Mouse (Mus musculus) A20 (cell line): Measurements from ENCODE around the gene Crb3.

Experiments used
- DNase-seq: peaks from one replicate; pipeline ENCODE4 v3.0.0-alpha.2; 2011; ENCODE audit warnings: low read depth, low spot score

Crb3 gene

DNA sequence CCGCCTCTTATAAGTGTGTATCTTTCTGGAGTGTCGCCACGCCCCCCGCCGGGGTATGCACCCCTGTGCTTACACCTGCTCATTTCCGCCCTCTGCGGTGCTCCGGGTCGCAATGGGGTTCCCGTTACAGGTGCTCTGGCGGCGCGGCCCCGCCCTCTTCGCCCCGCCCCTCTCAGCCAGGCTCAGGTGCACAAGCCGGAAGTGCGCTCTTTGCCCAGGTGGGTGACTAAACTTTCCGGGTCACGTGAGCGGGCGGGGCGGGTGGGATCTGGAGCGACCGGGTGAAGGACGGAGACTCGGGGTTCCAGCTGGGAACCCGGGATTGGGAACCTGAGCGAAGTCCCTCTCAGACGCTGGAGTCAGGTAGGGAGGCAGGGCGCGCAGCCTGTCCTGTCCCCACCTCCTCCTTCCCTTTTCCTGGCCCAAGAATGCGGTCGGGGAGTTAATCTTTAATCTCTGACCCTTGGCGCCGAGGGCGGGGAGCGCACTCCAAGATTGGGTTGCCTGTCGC, 3.2 kb downstream of the Crb3 start:
- DNase-seq, result peak; percentile 50

DNA sequence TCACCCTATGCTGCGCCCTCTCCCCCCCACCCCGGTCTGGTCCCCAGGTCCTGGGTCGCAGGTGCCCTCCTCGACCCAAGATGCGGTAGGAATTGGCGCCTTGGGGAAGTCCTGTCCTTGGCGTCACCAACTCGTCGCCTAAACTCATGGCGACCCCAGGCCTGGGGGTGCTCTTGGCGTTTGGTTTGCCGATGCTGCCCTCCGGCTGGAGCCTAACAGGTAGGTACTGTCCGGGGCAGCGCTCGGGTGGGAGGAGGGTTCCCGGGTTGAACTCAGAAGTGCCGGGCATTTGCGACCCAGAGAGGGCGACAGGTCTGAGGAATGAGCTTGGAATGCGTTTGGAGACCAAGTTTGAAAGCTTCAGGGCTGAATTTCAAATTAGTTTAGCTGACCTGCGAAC, 3.6 kb downstream of the Crb3 start:
- DNase-seq, result no peak

DNA sequence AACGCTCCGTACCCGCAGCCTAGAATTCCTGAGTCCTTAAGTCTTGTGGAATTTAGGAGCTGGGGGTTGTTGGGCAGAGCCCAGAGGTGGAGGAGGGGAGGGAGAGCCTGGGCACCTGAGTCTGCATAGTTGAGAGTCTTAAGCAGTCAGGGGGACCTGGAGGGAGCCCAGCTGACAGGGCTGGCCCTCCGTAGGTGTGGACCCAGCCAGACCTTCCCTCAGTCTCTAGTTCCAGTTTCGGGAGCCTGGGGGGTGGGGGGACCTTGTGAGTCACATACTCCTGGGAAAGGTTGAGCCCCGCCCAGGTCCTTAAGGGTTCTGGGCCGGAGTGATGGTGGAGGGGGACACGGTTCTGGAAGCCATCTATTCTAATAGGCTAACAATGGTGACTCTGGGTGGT, 4.1 kb downstream of the Crb3 start:
- DNase-seq, result no peak

DNA sequence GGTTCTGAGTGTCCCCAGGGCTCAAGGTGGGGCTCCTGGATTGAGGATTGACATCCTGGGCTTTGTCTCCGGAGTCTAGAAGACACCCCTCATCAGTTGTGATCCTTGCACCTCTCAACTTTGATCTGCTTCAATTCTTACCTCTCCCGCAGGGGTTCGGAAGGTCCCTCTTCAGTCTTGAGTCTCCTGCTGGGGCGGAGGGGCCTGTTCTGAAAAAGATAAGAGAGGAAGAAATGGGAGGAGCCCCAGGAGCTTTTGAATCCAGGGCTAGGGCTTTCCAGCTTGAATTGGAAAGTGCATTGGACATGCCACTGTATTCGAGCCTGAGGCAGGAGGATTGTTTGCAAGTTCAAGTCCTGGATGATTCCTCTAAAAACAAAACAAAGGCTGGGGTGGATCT, 8.0 kb downstream of the Crb3 start:
- DNase-seq, result no peak

DNA sequence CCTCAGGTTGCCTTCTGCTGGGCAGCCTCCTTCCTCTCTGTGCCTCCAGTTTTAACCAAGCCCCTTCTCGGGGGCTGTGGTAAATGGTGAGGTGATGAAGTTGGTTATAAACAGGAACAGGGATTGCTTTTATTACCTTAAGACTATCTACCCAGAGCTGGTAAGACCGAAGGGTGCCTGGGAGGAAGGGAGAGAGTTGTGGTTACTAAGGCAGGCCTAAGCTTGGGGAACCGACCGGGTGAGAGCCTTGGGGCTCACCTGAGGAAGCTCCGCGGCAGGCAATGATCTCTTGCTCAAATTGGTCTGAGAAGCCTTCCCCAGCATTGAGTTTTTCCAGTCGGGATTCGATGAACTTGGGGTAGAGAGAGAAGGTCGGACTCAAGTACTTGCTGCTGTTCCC, 11.4 kb downstream of the Crb3 start:
- DNase-seq, result no peak

DNA sequence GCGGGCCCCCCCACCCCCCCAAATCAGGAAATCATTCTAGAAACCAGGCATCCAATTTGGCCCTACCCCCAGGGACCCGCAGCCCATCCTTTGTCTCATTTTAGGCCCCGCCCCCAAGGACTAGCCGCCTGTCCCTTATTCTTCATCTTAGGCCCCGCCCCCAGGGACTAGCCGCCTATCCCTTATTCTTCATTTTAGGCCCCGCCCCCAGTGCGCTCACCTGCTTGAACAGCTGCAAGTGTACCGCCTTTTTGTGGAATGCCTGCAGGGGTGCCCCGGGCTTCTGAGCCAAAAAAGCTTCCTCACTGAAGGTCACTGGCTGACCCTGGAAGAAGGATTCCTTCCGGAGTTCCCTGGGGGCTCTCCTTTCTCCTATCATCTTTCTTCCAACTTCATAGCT, 11.8 kb downstream of the Crb3 start:
- no peak for DNase-seq

DNA sequence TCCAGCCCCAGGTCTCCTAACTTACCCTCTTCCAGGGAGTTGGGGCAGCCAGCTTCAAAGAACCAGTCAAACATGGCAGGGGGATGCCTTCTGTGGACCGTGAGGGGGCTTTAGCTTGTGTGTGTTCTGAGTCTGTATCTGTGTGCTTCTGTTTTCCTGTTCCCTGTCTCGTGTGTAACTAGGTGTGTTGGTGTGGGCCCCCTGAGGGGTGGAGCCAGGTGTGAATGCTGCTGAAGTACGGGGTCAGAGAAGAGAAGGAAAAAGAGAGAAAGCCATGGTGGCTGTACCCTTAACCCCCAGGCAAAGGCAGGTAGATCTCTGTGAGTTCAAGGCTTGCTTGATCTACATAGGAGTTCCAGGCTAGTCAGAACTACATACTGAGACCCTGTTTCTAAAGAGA, 18.0 kb downstream of the Crb3 start:
- no peak for DNase-seq

DNA sequence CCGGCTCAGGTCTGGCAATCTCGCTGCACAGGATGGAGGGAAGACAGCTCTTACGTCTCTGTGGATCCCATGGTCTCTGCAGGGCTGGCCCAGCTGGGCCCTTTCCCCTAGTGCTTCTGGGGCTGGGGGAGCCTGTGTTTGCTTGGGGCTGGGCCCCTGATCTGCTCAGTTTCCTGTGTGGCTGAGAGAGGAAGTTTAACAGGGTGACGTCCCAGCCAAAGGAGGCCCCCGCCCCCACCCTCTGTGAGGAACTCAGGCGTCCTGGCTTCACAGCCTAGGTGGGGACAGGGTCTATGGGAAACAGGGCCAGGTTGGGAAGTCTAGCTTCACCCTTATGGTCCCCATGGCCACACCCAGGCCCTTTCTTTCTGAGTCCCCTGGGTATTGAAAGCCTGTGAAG, 19.4 kb downstream of the Crb3 start, which contains the start of gene Dennd1c:
Dennd1c (minus strand) TSS at position 179 of the 400 bp plus-strand sequence.
- peak; percentile 89 for DNase-seq

DNA sequence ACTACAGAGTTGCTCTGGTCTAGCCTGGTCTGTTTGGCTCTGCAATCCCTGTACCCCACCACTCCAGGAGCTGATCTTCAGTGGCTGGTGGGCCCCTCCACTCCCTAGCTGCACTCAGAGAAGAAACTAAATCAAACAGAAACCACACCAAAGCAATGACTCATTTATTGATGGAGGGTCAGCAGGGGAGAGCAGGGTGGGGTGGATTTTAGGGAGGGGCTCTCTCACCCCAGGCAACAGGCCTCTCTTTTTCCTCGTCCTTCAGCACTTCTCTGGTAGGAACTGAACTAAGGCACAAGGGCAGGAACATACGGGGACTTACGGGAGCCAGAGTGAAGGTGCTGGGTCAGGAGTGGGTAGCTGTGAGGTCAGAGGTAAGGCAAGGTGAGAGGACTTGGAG, 21.0 kb downstream of the Crb3 start:
- no peak for DNase-seq

DNA sequence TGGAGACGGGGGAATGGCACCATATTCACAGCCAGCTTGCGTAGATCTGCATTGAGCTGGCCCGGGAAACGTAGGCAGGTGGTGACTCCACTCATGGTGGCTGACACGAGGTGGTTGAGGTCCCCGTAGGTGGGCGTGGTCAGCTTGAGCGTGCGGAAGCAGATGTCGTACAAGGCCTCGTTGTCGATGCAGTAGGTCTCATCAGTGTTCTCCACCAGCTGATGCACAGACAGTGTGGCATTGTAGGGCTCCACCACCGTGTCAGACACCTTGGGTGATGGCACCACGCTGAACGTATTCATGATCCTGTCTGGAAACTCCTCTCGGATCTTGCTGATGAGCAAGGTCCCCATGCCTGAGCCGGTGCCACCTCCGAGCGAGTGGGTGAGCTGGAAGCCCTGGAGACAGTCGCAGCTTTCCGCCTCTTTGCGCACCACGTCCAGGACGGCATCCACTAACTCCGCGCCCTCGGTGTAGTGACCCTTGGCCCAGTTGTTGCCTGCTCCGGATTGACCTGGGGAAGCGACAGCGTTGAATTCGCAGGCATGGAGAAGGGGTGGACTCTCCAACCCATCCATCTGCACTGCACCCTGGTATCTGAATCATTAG, 22.4 kb downstream of the Crb3 start:
- no peak for DNase-seq

DNA sequence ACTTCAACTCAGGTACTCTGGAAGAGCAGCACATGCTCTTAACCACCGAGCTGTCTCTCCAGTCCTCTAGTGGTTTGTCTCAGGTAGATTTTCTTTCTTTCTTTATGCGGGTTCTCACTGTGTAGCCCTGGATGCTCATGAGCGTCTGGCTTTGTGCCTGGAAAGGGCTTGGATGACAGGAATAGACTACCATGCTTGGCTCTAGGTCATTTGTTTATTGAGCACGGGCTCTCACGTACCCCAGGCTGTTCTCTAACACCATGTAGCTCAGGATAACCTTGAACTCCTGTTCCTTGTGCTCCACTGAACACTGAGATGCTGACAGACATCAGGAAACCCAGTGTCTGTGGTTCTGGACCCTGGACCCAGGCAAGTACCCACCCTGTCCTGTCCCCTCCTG, 23.6 kb downstream of the Crb3 start:
- DNase-seq, result no peak

DNA sequence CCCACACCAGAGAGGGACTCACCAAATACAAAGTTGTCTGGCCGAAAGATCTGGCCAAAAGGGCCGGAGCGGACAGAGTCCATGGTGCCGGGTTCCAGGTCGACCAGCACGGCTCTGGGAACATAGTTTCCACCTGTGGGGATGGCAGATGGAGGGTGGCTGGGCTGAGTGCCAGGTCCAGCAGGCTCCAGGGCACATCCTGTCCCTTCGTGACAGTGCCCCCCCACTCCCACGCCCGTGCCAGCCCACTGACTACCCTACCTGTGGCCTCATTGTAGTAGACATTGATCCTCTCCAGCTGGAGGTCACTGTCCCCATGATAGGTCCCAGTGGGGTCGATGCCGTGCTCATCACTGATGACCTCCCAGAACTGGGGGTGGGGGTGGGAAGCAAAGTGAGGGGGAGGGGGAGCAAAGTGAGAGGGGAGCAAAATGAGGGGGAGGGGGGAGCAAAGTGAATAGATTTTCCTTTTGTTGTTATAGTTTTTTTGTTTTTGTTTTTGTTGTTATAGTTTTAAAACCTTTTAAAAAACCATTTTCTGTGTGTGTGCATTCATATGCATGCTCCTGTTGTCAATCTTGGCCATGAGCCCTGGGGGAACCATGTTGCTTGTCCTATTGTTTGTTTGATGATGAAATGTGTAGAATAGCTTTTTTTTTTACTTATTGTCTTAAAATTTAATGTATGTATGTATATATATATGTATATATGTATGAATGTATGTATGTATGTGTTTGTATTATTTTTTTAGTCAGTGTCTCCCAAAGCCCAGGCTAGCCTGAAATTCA, 27.3 kb downstream of the Crb3 start:
- DNase-seq, result no peak

DNA sequence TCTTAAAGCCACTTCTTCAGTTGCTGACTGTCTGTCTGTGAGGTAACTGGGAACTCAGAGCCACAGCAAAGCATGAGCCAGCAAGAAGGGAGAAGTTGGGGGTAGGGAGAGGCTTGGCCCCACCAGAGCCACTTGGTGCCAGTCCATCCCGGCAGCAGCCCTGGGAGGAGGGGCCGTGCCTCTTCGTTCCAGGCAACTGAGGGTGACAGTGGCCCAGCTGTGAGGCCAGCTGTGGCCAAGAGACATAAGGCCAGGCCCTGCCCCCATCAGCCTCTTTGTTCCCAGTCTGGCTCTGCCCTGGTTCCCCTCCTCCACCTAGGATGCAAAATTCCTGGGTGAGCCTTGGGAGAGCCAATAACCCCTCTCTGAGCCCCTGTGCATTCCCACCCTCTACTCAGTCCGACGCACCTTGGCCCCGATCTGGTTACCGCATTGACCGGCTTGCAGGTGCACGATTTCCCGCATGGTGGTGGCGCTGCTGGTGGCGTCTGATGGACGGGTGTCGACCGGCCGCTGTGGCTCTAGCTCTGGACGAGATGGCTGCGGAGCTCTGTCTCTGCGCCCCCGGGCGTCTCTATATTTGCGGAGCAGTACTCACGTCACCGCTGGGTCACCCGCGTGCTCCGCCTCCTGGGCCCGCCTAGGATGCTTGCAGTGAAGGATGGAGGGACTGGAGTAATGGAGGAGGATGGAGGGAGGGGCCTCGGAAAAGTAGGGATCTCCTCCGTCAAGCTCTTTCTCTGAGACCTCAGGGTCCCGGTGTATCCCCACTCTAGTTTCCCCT, 28.3 kb downstream of the Crb3 start, which contains the start of gene Tubb4a:
Tubb4a (minus strand) TSS at position 734 of the 784 bp plus-strand sequence.
- DNase-seq, result no peak

DNA sequence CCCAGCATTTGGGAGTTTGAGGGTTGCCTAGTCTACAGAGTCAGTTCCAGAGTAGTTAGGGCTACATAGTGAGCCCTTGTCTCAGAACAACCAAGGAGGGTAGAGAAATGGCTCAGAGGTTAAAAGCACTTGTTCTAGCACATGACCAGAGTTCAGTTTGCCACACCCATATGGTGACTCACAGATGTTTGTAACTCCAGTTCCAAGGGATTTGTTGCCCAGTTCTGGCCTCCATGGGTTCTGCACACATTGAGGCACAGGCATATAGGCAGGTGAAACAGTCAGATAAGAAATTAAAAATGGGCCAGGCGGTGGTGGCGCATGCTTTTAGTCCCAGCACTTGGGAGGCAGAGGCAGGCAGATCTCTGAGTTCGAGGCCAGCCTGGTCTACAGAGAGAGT, 35.3 kb downstream of the Crb3 start:
- DNase-seq, result no peak

DNA sequence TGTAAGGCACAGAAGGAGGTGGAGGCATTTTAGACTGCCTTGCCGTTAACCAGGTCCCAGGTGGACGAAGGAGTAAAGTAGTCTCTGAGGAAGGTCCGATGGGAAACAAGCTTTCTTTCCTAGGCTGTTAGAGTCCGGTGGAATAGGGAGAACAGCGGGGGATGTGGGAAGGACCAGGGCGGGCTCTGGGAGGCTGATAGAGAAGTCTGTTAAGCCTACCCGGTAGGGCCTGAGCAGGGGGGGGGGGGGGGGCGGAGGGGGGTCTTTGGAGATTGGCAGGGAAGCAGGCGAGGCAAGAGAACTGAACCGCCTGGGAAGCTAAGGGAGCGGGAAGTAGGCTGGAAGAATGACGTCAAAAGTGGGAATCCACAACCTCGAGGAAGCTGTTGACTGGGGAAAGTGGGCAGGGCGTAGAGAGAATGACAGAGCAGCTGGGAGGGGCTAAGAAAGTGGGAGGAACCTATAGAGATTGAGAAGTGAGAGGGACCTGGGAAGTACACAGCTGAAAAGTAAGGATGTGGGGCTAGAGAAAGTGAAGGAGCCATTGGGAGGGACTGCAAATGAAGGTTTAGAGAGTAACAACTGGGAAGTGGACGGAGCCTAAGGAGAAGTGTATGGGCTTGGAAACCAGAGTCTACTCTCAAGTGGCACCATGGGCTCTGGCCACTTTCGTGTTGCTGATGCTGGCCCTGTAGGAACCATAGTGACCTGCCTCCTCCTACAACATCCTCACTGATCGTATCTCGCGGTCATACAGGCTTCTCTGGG, 37.1 kb downstream of the Crb3 start:
- no peak for DNase-seq

DNA sequence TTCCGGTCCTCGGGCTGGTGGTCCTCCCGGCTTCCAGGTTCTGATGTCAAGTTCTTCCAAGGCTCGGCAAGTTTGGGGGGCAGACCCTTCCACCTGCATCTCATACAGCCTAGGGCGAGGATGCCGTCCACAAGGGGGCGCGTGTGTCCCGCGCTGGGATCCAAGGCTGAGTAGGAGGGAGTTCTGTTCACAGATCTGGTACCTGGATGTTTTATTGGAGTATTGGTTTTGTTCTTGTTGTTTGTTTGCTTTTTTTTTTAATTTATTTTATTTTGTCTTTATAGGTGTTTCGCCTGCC, 37.7 kb downstream of the Crb3 start:
- DNase-seq, result peak; percentile 88

DNA sequence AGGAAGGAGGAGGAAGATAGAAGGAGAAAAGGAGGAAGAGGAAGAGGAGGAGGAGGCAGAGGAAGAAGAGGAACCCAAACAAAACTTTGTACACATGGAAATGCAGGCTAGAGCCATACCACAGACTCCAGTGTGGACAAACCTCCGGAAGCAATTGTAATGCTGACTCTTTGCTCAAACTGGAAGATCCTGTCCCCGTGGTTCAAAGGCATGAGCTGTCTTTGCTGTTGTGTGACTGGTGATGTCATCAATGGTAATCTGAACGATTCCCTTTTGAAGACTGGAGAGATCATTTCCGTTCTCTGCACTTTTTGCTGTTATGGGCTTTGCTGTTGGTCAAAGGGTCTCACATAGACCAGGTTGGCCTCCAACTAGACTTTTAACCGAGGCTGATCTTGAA, 39.4 kb downstream of the Crb3 start:
- no peak for DNase-seq

DNA sequence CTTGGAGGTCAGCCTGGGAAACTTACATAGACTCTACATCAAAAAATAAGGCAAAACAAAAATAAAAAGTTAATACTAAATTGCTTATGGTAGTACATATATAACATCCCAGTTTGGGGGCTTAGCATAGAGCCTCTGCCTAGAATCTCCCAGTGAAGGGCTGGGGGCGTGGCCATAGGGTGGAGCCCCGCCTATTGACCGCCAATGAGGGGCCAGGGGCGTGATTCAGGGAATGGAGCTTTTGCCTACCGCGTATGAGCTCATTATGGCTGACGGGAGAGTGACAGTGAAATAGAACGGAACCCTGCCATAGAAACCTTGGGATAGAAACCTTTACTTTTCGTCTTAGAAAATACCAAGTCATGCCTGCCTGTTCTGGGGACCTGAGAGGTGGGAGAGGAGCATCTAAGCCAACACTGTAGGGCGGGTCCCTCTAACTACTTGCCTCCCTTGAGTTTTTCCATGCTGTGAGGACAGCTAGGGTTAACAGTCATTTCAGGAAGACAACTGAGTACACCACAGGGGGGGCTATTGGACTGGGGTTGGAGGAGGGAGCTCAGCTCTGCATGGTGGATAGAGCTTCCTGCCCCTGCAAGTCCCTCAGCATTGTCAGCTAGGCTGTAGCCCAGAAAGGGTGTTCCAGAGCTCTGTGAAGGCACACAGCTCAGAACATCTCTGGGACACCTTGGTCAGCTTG, 40.9 kb downstream of the Crb3 start:
- no peak for DNase-seq

DNA sequence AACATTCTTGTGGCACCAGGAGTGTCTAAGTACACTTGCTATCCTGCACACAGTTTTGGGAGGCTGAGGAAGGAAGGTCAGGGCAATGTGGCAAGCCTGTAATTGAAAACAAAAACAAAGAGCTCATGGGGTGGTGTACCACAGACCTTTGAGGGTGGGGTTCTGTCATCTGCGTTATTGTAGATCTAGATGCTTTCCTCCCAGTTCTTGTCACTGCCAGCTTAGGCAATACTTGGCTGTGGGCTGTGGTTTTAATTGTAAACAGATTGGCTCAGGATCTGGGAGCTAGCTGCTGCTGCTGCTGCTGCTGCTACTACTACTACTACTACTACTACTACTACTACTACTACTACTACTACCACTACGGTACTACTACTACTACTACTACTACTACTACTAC, 43.4 kb downstream of the Crb3 start:
- no peak for DNase-seq

DNA sequence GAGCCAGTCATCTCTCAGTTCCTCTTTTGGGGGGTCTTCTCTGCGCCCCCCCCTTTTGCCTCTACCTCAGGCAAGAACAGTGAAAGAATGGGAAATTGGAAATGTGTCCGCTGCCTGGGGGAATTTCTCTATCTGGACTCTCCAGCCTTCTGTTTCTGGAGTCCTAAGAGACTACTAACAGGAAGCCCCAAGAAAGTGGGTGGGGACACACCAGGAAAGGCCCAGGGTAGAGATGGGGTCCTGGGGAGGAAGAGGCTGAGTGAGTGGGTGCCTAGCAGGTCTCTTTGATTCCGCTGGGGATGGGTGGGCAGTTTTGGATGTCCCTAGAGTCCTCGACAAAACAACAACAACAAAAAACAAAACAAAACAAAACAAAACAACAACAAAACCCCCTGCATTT, 45.6 kb downstream of the Crb3 start:
- DNase-seq, result peak; percentile 43
